Mouse (Mus musculus) embryonic fibroblast, embryonic 13.5 days (primary cell): ENCODE results near the gene Gosr1.

Experiments
- CTCF ChIP-seq: IDR thresholded peaks from 2 replicates; pipeline ENCODE4 v1.5.1; 2011; ENCODE audit warnings: mild to moderate bottlenecking, control low read depth, low read length, moderate library complexity, borderline replicate concordance; ENCODE audit not compliant: insufficient read depth
- POLR2A ChIP-seq: IDR thresholded peaks from 2 replicates; pipeline ENCODE4 v1.6.1; 2011; ENCODE audit warnings: low read depth, mild to moderate bottlenecking, control low read depth, low read length, moderate library complexity

DNA sequence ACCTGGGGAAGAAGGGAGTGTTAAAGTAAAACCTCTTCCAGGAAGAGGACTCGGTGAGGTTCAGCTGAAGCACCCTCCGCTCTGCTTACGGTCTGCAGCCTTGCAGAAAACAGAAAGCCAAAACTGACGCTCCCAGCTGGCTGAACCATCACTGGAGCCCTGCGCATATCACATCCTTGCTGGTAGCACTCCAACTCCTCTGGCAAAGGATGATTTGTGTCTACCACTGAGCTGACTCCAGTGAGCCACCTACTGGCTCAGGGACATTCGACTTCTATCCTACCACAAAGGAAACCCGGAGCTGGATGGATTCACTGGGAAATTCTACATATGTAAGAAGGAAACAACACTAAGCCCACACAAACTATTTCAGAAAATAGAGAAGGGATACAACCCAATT, 18.8 kb downstream of the Gosr1 start:
- TF ChIP-seq CTCF (peak; percentile 46; the same call in 1 of the 2 replicates), POLR2A (no peak)
